Mouse (Mus musculus): Measurements from ENCODE around the gene Olfr1000. TPM values are rescaled to one million over a fixed set of nuclear protein-coding genes. Genes with fewer than 3 reads are reported as not detected.
"Not testable (repeated sequence)": the region's sequence is repeated elsewhere in the genome, so short reads cannot be mapped to it uniquely, and the experiment has no call there.

Olfr1000 gene
- polyA plus RNA-seq (2016; fragmentation: Nextera tagmentation; extraction: Ambion mirVana) = not detected in 2 replicates

DNA sequence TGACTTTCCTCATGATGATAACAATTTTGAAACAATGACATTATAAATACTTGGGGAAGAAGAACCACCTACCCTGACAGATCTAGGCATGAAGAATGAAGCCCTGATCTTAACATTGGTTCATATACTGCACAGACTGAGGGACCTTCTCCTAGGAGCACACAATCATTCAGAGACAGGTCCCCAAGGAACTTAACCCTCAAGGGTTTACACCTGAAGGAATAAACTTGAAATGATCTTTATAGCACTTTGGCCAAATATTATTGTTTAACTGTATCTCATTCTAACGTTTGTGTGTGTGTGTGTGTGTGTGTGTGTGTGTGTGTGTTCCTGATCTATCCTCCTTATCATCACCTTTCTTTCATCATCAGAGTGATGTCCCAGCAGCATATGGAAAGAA is at the start of gene Olfr1000:
Gene Olfr1000 (minus strand): TSS at position 101 of the 400 bp plus-strand sequence.
- H3K4me1 ChIP-seq (replicated peaks) = no peaks in the 10 kb centered on the region
- H3K4me2 ChIP-seq = no peak within 1 kb of the TSS
- WGBS = 53% methylated on average over 1 of the region's 1 CpGs
- H3K9ac ChIP-seq (replicated peaks) = no peak within 1 kb of the TSS
- no peak for ATAC-seq (ENCODE audit: insufficient number of reproducible peaks, insufficient read depth, low FRiP score, low TSS enrichment, low read depth)
- H3K4me3 ChIP-seq (replicated peaks) = no peak within 1 kb of the TSS
- H3K27me3 ChIP-seq = no peaks in the 10 kb centered on the region
- no peaks in the 10 kb centered on the region for H3K9me3 ChIP-seq
- no peaks in the 10 kb centered on the region for H3K36me3 ChIP-seq
- H3K27ac ChIP-seq = no peak within 1 kb of the TSS

DNA sequence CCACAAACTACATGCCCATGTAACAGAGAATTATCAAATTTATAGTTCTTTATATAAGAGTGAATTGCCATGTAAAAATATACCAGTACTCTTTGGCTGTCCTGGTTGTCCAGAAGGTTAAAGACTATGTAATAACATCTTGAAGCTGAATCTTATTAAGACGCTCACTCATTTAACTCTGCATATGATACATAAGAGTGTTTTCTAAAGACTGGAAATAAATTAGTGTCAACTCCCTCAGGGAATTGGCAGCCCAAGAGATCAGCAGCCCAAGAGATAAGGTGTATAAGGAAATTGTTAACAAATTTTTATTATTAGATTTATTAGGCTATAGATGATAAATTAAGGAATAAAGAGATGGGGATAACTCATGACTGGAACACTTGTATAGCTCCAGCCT is 38.9 kb upstream of the Olfr1000 start, which contains the start of gene Olfr1002:
Gene Olfr1002 (minus strand): TSS at position 101 of the 400 bp plus-strand sequence.
- Histone ChIP-seq H3K9me3 (no peaks in the 10 kb centered on the region), H3K27me3 (no peaks in the 10 kb centered on the region), H3K4me1 (replicated peaks) (no peaks in the 10 kb centered on the region), H3K36me3 (no peaks in the 10 kb centered on the region), H3K9ac (replicated peaks) (no peak within 1 kb of the TSS), H3K27ac (no peak within 1 kb of the TSS), H3K4me2 (no peak within 1 kb of the TSS), H3K4me3 (replicated peaks) (no peak within 1 kb of the TSS)
- WGBS = 93% methylated on average over 1 of the region's 1 CpGs
- ATAC-seq (ENCODE audit: insufficient number of reproducible peaks, insufficient read depth, low FRiP score, low TSS enrichment, low read depth) = no peak

DNA sequence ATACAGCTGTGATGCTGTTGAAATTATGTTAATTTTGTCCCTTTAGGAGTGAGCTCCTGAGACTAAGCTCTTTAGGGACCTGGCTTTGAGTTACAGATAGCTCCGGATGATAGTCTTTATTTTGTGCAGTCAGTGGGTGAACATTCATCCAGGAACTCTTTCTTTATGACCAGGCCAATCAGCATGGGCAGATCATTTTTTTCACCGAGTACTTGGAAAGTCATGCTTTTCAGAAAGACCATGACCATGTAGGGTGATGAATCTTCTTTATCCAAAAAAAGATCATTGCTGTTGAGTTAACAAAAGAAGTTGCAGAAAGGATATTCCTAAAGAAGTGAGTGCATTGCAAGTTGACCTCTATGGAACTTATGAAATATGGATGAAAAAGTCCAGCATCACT is 23.1 kb downstream of the Olfr1000 start, which contains the start of gene Olfr998:
Gene Olfr998 (plus strand): TSS at position 301 of the 400 bp plus-strand sequence.
- not testable (repeated sequence) for H3K9ac ChIP-seq (replicated peaks); H3K27ac ChIP-seq; H3K27me3 ChIP-seq; H3K4me2 ChIP-seq; H3K9me3 ChIP-seq; ATAC-seq (ENCODE audit: insufficient number of reproducible peaks, insufficient read depth, low FRiP score, low TSS enrichment, low read depth); H3K4me3 ChIP-seq (replicated peaks); H3K36me3 ChIP-seq; H3K4me1 ChIP-seq (replicated peaks)
- 90% methylated on average over 2 of the region's 2 CpGs for WGBS

DNA sequence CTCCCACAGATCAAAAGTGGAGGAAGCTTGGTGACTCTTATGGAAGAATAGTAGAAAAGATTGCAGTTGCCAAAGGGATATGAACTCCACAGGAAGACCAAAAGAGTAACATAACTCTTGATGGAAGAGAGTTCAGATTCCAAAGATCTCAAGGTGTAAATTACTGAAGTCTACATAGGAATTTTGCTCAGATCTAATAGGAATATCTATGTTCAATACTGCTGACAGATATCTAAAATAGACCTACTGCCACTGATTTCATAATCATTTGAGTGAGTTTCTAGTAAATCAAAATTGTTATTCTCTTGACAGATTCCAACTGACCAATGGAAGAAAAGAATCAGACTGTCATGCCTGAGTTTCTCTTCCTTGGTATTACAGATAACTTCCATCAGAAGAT is 32.8 kb downstream of the Olfr1000 start, which contains the start of gene Olfr996:
Gene Olfr996 (plus strand): TSS at position 301 of the 400 bp plus-strand sequence.
- ATAC-seq (ENCODE audit: insufficient number of reproducible peaks, insufficient read depth, low FRiP score, low TSS enrichment, low read depth) = no peak
- H3K4me3 ChIP-seq (replicated peaks) = no peak within 1 kb of the TSS
- H3K4me1 ChIP-seq (replicated peaks) = no peaks in the 10 kb centered on the region
- H3K27me3 ChIP-seq = no peaks in the 10 kb centered on the region
- H3K4me2 ChIP-seq = no peak within 1 kb of the TSS
- no peak within 1 kb of the TSS for H3K27ac ChIP-seq
- H3K9me3 ChIP-seq = no peaks in the 10 kb centered on the region
- no peak within 1 kb of the TSS for H3K9ac ChIP-seq (replicated peaks)
- H3K36me3 ChIP-seq = no peaks in the 10 kb centered on the region

DNA sequence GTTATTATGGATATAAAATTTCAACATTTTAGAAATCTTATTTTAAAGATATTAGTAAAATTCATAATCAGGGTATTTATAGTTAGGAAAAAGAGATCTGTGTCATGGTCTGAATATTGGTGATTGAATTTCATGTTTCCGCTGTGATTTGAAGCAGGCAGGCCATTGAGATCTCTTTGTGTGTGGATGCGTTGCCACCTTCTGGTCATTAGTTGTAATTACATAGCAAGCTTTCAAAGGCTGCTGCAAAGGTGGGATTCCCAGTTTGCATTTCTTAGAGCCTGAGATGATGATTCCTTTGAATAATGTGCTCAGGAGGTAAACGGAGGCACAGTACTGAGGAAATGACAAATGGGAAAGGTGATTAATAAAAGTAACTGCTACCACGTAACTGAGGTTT is 50.5 kb downstream of the Olfr1000 start:
- no peak for ATAC-seq (ENCODE audit: insufficient number of reproducible peaks, insufficient read depth, low FRiP score, low TSS enrichment, low read depth)
- WGBS = 22% methylated on average over 4 of the region's 4 CpGs
- no peak overlapping the region for H3K4me2 ChIP-seq

DNA sequence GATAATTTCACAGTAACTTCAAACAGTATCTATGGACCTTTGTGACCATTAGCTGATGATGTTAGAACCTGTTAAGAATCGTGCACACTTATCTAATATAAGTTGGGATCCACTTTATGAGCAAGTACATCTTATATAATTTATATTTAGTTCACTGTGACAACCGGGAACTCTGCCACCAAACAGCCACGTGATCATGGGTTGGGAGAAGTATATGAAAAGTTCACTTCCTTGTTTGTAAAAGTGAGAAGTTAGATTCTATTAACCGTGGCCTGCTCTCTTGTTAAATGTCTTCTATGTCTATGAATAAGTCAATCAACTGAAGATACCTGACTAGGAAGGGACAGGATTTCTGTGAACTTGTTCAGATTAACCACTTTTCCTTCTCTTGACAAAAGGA is 51.5 kb downstream of the Olfr1000 start:
- ATAC-seq (ENCODE audit: insufficient number of reproducible peaks, insufficient read depth, low FRiP score, low TSS enrichment, low read depth) = no peak
- Histone ChIP-seq H3K4me2 (no peak overlapping the region), H3K27me3 (no peaks in the 10 kb centered on the region), H3K9me3 (no peaks in the 10 kb centered on the region), H3K4me1 (replicated peaks) (no peaks in the 10 kb centered on the region), H3K36me3 (no peaks in the 10 kb centered on the region), H3K27ac (no peak overlapping the region), H3K9ac (replicated peaks) (no peak overlapping the region), H3K4me3 (replicated peaks) (no peak overlapping the region)
- 61% methylated on average over 4 of the region's 4 CpGs for WGBS

More for the DNA sequence above, 50.5 kb downstream of the Olfr1000 start:
- Histone ChIP-seq H3K4me3 (replicated peaks) (no peak overlapping the region), H3K4me1 (replicated peaks) (no peaks in the 10 kb centered on the region), H3K9ac (replicated peaks) (no peak overlapping the region), H3K27me3 (no peaks in the 10 kb centered on the region), H3K27ac (no peak overlapping the region), H3K9me3 (no peaks in the 10 kb centered on the region), H3K36me3 (no peaks in the 10 kb centered on the region)

Other genes starting within 250 kb of the Olfr1000 start
- gene Olfr988, start 248.7 kb downstream of the Olfr1000 start, polyA plus RNA-seq (2016; fragmentation: Nextera tagmentation; extraction: Ambion mirVana) = not detected in 2 replicates
- gene Olfr992, start 202.4 kb downstream of the Olfr1000 start, polyA plus RNA-seq (2016; fragmentation: Nextera tagmentation; extraction: Ambion mirVana) = not detected in 2 replicates
- not detected in 2 replicates for gene Olfr993, start 197.0 kb downstream of the Olfr1000 start, polyA plus RNA-seq (2016; fragmentation: Nextera tagmentation; extraction: Ambion mirVana)
- not detected in 2 replicates for gene Olfr994, start 175.5 kb downstream of the Olfr1000 start, polyA plus RNA-seq (2016; fragmentation: Nextera tagmentation; extraction: Ambion mirVana)
- not detected in 2 replicates for gene Olfr995, start 168.3 kb downstream of the Olfr1000 start, polyA plus RNA-seq (2016; fragmentation: Nextera tagmentation; extraction: Ambion mirVana)
- gene 4833423E24Rik, start 92.9 kb downstream of the Olfr1000 start, polyA plus RNA-seq (2016; fragmentation: Nextera tagmentation; extraction: Ambion mirVana) = not detected in 2 replicates
- gene Olfr996, start 32.7 kb downstream of the Olfr1000 start, polyA plus RNA-seq (2016; fragmentation: Nextera tagmentation; extraction: Ambion mirVana) = not detected in 2 replicates
- gene Olfr998, start 23.0 kb downstream of the Olfr1000 start, polyA plus RNA-seq (2016; fragmentation: Nextera tagmentation; extraction: Ambion mirVana) = not detected in 2 replicates
- gene Olfr1002, start 38.8 kb upstream of the Olfr1000 start, polyA plus RNA-seq (2016; fragmentation: Nextera tagmentation; extraction: Ambion mirVana) = not detected in 2 replicates
- gene Olfr154, start 52.6 kb upstream of the Olfr1000 start, polyA plus RNA-seq (2016; fragmentation: Nextera tagmentation; extraction: Ambion mirVana) = not detected in 2 replicates
- gene Olfr1006, start 66.9 kb upstream of the Olfr1000 start, polyA plus RNA-seq (2016; fragmentation: Nextera tagmentation; extraction: Ambion mirVana) = not detected in 2 replicates
- not detected in 2 replicates for gene Olfr1008, start 77.5 kb upstream of the Olfr1000 start, polyA plus RNA-seq (2016; fragmentation: Nextera tagmentation; extraction: Ambion mirVana)
- not detected in 2 replicates for gene Olfr1009, start 103.5 kb upstream of the Olfr1000 start, polyA plus RNA-seq (2016; fragmentation: Nextera tagmentation; extraction: Ambion mirVana)
- gene Olfr1012, start 150.9 kb upstream of the Olfr1000 start, polyA plus RNA-seq (2016; fragmentation: Nextera tagmentation; extraction: Ambion mirVana) = not detected in 2 replicates
- gene Olfr1013, start 155.2 kb upstream of the Olfr1000 start, polyA plus RNA-seq (2016; fragmentation: Nextera tagmentation; extraction: Ambion mirVana) = not detected in 2 replicates
- not detected in 2 replicates for gene Olfr1014, start 160.8 kb upstream of the Olfr1000 start, polyA plus RNA-seq (2016; fragmentation: Nextera tagmentation; extraction: Ambion mirVana)
- gene Olfr1015, start 170.1 kb upstream of the Olfr1000 start, polyA plus RNA-seq (2016; fragmentation: Nextera tagmentation; extraction: Ambion mirVana) = not detected in 2 replicates
- gene Olfr1016, start 190.6 kb upstream of the Olfr1000 start, polyA plus RNA-seq (2016; fragmentation: Nextera tagmentation; extraction: Ambion mirVana) = not detected in 2 replicates
- not detected in 2 replicates for gene Olfr1018, start 206.6 kb upstream of the Olfr1000 start, polyA plus RNA-seq (2016; fragmentation: Nextera tagmentation; extraction: Ambion mirVana)
- not detected in 2 replicates for gene Olfr1019, start 233.6 kb upstream of the Olfr1000 start, polyA plus RNA-seq (2016; fragmentation: Nextera tagmentation; extraction: Ambion mirVana)
- gene Olfr1020, start 235.1 kb upstream of the Olfr1000 start, polyA plus RNA-seq (2016; fragmentation: Nextera tagmentation; extraction: Ambion mirVana) = not detected in 2 replicates